Mouse (Mus musculus) kidney, adult 11 months (tissue): ENCODE data around the gene Gprc5a.

Source experiments
- DNase-seq: peaks from one replicate; pipeline ENCODE4 v3.0.0; 2022

Gene Gprc5a

GRCm38 (mm10) chr6:135076202-135076601 is 10.8 kb downstream of the Gprc5a start:
- DNase-seq = no peak

- DNase-seq = no peak
Measured at GRCm38 (mm10) chr6:135078420-135078819, 13.0 kb downstream of the Gprc5a start.

- no peak for DNase-seq
Measured at GRCm38 (mm10) chr6:135083991-135084502, 18.6 kb downstream of the Gprc5a start.

GRCm38 (mm10) chr6:135085703-135086102 is 20.3 kb downstream of the Gprc5a start:
- no peak for DNase-seq

- peak; percentile 62 for DNase-seq
Measured at GRCm38 (mm10) chr6:135087721-135088451, 22.4 kb downstream of the Gprc5a start.

GRCm38 (mm10) chr6:135089786-135090185 is 24.3 kb downstream of the Gprc5a start:
- DNase-seq = no peak

GRCm38 (mm10) chr6:135090661-135091060 is 25.2 kb downstream of the Gprc5a start:
- DNase-seq = no peak

- DNase-seq = no peak
Measured at GRCm38 (mm10) chr6:135092798-135093470, 27.5 kb downstream of the Gprc5a start.

- DNase-seq = no peak
Measured at GRCm38 (mm10) chr6:135100787-135101472, 35.5 kb downstream of the Gprc5a start.

GRCm38 (mm10) chr6:135102736-135103303 is 37.4 kb downstream of the Gprc5a start:
- DNase-seq = no peak

- DNase-seq = no peak
Measured at GRCm38 (mm10) chr6:135107014-135107413, 41.6 kb downstream of the Gprc5a start.

GRCm38 (mm10) chr6:135112411-135113113 is 47.1 kb downstream of the Gprc5a start:
- no peak for DNase-seq

- no peak for DNase-seq
Measured at GRCm38 (mm10) chr6:135113114-135113436, 47.6 kb downstream of the Gprc5a start.

- no peak for DNase-seq
Measured at GRCm38 (mm10) chr6:135116479-135116878, 51.0 kb downstream of the Gprc5a start.

- no peak for DNase-seq
Measured at GRCm38 (mm10) chr6:135118183-135118582, 52.7 kb downstream of the Gprc5a start, which contains the start of gene Gprc5d. TSS of gene Gprc5d (minus strand) at chr6:135118283.

GRCm38 (mm10) chr6:135124755-135125380 is 59.4 kb downstream of the Gprc5a start:
- DNase-seq = no peak

- no peak for DNase-seq
Measured at GRCm38 (mm10) chr6:135133086-135133485, 67.6 kb downstream of the Gprc5a start.

GRCm38 (mm10) chr6:135133486-135133885 is 68.0 kb downstream of the Gprc5a start:
- no peak for DNase-seq
